Mouse (Mus musculus) frontal cortex, postnatal 25 days (tissue): ENCODE measurements around the gene Ifnl2.

Source experiments
- DNase-seq, 2 experiments: peaks; one replicate each; pipeline ENCODE4 v3.0.0; 2022; ENCODE audit warnings: low spot score in 2 of 2

Ifnl2 gene

GRCm38 (mm10) chr7:28490903-28491302, 19.4 kb downstream of the Ifnl2 start:
- no peak for DNase-seq

GRCm38 (mm10) chr7:28490410-28490809, 19.8 kb downstream of the Ifnl2 start:
- peak in 1 of 2 experiments; percentile 18 for DNase-seq

GRCm38 (mm10) chr7:28488030-28488491, 22.2 kb downstream of the Ifnl2 start:
- peak in 1 of 2 experiments; percentile 27 for DNase-seq

- DNase-seq, result no peak
Observed at GRCm38 (mm10) chr7:28484192-28484591, 26.1 kb downstream of the Ifnl2 start.

GRCm38 (mm10) chr7:28482854-28483253, 27.4 kb downstream of the Ifnl2 start:
- peak in 1 of 2 experiments; percentile 28 for DNase-seq

DNA sequence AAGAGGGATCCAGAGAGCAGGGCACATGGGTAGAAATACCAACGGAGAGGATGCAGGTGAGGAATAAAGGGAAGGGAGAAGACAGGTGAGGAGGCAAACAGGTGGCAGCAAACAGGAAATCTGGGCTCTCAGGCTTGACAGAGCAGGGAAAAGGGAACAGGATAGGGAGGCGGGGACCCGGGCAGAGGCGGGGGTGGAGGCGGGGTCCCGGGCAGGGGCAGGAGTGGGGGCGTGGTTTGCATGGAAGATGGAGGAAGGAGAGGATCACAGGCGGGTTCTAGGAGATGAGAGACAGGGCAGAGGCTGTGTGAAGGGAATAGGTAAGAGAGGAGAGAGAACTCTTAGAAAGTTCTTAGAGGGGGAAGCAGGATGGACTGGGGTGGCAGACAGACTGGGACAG, 31.4 kb downstream of the Ifnl2 start:
- DNase-seq, result no peak

DNA sequence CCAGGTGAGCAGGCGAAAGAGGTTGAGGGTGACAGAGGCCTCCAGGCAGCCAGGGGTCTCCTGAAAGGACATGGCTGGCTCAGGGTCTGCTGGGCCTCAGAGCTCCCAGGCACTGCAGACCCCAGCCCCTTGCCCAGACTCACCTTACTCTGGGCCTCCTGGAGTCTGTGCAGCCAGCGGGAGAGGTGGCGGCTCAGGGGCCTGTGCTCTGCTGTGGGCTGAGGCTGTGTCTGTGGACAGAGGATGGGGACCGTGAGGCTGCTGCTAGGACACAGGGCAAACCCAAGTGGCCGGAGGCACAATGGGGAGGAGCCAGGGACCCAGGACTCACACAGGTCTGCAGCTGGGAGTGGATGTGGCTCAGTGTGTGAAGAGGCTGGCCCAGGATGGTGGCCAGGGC, 32.9 kb downstream of the Ifnl2 start:
- DNase-seq, result no peak

GRCm38 (mm10) chr7:28476191-28476590, 34.1 kb downstream of the Ifnl2 start:
- no peak for DNase-seq

GRCm38 (mm10) chr7:28467213-28467751, 43.0 kb downstream of the Ifnl2 start:
- no peak for DNase-seq

DNA sequence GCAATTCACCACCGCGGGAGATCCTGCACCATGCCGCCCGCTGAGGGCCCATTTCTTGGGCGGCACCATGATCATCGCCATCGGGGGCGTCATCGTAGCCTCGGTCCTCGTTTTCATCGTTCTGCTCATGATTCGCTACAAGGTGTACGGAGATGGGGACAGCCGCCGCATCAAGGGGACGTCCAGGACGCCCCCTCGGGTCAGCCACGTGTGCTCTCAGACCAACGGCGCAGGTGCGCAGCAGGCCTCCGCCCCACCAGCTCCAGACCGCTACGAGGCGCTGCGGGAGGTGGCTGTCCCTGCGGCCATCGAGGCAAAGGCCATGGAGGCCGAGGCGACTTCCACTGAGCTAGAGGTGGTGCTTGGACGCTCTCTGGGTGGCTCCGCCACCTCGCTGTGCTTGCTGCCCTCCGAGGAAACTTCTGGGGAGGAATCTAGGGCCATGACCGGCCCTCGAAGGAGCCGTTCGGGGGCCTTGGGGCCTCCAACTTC, 43.5 kb downstream of the Ifnl2 start:
- no peak for DNase-seq

DNA sequence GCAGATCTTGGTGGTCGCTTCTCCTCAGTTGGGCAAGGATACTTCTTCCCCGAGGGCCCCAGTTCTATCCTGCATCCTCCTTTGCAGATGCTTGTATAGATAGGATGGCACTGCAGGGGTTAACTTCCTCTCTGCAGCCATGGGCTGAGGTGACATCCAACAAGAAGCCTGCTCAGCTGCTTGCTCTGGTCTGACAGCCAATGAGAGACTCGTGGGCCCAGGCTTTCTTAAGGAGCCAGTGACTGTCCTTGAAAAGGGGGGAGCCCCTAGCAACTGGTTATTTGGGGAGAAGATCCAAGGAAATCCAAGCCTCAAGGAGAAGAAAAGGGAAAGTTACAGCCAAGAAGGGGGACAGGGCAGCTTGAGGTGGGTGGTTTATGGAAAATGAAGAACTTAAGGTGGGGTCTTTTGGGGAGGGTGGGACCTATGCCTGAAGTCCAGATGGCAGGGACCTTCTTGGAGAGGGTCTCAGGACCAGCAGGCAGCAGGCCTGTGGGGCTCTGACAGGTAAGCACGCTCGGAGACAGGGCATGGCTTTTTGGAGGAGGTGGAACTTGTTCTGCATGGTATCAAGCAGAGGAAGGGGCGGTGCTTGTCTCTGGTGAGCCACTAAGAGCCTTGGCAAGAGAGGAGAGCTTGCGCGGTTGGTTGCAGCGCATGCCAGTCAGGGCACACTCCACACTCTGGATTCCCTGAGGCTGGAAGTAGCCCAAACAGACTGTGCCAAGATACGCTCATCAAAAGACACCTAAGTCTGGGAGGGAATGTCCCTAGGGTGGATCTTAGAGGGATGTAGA, 45.6 kb downstream of the Ifnl2 start:
- peak; percentile 73 to 74 for DNase-seq

DNA sequence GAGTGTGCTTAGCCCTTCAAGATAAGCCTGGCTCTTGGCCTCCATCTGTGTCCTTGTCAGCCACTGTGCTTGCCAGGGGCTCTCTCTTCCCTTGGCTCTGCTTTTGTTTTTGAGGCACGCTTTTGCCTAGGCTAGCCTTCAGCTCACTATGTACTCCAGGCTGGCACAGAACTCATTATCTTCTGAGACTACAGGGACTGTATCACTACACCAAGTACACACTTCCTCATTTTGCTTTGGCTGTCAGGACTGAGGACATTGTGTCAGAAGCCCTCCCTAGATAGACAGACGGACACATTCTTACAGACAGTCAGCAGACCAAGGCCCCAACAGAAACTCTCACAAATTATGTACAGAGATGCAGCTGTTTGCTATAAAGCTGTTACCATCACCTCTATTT, 47.5 kb downstream of the Ifnl2 start:
- DNase-seq, result no peak

DNA sequence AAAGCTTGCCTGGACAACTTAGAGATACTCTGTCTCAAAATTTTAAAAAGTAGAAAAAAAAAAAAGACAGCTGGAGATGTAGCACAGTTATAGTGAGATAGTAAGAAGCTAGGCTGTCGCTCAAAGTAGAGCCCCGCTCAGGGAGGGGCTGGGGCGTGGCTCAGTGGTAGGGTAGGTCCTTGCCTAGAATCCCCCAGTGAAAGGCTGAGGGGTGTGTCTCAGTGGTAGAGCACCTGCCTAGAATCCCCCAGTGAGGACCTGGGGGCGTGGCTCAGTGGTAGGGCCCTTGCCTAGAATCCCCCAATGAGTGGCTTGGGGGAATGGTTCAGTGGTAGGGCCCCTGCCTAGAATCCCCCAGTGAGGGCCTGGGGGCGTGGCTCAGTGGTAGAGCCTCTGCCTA, 49.9 kb downstream of the Ifnl2 start:
- no peak for DNase-seq
